Mouse (Mus musculus): Measurements from ENCODE around the gene Clps.
"Not testable (repeated sequence)": the region's sequence is repeated elsewhere in the genome, so short reads cannot be mapped to it uniquely, and the experiment has no call there.

Clps gene

DNA sequence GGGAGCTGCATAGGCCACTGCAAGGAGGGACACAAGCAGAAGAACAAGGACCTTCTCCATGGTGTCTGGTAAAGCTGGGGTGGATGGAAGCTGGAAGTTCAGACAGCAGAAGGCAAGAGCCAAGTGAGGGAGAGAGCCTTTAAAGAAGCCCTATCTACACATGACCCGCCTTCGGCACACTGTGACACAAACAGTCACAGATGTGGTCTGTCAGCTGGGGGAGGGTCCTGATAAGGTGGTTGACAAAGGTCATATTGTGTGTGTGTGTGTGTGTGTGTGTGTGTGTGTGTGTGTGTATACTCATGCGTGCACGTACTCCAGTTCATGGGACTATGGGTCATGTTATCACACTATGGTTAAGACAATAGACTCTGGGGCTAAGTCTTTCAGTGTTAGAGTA lies at the start of gene Clps:
TSS of gene Clps (minus strand) at position 169 of the 400 bp plus-strand sequence.
- DNase-seq (ENCODE audit: low spot score) = no peak

DNA sequence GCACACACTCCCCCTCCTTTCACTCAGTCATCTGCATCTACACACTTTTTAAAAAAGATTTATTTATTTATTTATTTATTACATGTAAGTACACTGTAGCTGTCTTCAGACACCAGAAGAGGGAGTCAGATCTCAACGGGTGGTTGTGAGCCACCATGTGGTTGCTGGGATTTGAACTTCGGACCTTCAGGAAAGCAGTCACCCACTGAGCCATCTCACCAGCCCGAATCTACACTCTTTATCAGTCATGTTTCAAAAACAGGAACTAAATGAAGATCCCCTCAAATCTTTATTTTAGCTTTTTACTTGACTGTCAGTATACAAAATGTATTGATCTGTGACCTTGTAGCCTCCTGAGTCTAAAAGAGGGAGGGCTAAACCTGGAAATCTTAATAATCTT lies 49.0 kb upstream of the Clps start:
- DNase-seq (ENCODE audit: low spot score) = no peak

DNA sequence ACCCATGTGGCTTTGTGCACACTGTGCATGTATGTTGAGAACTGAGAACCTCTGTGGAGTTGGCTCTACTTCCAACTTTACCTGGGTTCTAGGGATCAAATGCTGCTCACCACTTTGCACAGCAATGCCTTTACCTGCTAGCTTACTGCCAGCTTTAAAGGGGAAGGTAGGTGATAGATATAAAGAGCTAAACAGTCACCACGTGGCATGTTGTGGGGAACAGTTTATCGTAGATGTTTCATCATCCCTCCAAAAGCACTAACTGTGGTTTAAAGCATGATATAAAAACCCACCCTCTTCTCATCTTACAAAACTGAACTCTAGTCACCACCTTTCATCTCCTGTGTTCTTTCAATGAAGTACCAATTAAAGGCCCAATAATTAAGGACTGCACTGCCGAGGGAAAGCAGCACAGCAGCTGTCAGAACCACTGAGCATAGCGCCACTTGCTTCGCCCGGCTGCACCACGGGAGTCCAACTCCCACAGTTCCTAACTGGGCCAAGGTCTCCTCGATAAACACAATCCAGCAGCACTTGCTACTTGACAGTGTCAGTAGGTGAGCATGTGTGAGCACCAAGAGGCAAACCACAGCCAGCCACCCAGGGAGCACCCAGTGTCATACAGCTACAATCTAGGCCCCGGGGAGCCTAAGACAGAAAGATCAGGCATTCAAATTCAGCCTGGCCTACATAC lies 41.1 kb upstream of the Clps start:
- DNase-seq (ENCODE audit: low spot score) = no peak

DNA sequence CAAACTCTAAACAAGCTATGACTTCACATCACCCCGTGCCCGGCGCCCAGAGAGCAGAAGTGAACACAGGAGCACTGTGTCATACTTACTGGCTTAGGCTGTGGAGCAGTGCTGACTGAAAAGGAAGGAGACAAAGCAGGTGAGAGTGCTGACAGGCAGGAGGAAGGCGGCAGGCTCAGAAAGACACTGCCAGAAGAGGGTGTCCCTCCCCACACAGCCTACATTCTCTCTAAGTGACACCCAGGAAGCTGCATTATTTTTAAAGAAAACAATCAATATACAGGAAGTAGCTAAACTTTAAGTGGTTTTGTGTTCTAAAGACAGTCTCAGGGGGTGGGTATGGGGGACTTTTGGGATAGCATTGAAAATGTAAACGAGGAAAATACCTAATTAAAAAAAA lies 40.2 kb upstream of the Clps start:
- DNase-seq (ENCODE audit: low spot score) = no peak

DNA sequence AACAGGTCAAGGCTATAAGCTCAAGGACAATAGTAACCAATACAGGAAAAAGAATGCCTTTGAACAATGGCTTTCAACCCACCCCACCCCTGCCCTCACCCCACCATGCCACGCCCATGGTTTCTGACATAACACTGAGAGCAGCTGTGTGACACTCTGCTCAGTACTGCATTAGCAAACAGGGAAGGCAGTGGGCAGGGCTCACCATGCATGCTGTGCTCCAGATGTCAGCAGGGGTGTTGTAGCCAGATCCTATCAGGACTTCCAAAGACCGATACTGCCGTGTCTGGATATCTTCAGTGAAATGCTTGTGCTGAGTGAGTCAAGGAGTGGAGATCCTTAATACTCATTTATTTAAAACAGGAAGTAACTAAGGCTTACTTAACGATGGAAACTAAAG lies 33.4 kb upstream of the Clps start:
- no peak for DNase-seq (ENCODE audit: low spot score)

DNA sequence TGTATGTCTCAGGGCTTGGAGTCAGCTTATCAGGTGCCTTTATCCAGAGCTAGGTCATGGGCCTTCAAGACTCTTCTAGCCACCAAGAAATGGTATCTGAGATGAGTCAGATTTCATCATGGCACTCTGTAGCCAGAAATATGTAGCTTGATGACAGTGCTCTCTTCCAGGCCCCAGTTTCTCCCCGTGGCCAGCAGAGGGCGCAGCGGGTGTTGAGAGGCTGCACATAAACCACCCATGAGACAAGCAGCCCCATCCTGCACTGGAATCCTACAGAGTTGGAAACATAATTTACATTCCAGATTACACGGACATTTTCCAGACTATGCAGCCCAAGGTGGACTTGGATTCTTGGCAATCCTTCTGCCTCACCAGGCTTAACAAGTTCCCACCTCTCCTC lies 32.4 kb upstream of the Clps start:
- peak; percentile 81 for DNase-seq (ENCODE audit: low spot score)

DNA sequence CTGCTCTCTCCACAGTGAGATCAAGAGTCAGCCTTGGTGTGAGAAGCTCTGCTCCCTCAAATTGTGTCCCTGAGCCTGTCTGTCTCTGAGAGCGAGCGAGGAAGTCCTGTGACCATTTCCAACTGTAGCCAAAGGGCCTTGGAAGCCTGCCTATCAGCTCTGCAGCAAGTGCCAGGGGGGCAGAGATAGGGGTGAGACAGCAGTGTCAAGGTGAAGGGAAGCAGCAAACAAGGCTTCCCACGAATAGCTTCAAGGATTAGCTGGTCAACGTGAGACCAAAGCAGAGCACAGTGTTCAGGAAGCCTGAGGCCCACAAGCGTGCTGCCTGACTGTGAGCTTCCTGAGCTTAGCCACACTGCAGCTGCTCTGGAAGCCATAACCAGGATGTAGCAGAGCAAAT lies 30.9 kb upstream of the Clps start:
- no peak for DNase-seq (ENCODE audit: low spot score)

DNA sequence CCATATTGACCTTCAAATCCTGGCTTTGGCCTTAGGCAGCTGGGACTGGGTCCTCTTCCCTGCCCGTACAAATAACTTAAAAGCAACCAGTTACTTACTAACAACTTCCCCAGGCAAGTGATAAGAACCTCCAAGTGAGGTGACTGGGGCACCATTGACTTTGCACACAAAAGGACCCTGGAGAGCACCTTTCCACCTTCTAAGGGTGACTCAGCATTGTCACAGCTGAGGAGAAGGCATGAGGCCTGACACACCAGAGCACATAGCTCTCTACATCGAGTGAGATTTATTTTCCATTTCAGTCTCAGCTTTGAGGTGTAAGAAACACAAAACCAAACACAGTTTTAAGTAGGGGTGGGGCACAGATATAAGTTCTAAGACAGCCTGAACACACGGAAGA lies 30.0 kb upstream of the Clps start:
- DNase-seq (ENCODE audit: low spot score) = no peak

DNA sequence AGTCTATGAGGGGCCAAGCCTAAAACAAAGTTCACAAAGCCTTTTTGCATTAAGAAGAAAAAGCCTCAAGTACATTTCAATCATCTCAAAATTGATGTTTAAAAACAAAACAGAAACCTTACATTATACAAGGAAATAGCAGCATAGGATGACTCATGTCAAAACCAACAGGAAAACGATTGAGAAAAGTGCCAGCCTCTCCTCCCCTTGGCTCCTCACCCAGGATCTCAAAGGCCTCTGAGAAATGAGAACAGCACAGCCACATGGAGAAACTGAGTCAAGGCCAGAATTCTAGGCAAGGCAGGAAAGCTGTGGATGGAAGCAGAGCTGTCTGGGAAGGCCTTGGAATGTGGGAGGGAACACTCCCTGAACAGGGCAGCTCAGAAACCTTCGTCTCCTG lies 28.0 kb upstream of the Clps start:
- no peak for DNase-seq (ENCODE audit: low spot score)

DNA sequence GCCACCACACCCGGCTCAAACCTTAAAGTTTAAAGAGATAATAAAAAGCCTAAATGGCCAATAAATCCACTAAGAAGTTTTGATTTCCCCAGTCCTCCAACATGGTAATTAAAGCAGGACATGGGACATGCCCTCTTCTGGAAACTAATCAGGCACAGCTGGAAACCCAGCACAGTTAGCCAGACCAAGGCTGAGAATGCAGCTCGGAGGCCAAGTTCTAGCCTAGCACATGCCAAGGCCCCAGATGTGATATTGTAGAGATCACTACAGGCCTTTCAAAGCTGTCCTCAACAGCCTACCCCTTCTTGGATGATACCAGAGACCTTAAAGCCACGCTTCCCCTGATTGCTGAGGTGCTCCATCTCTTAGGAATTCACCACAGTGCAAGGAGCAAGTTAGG lies 25.9 kb upstream of the Clps start:
- no peak for DNase-seq (ENCODE audit: low spot score)

DNA sequence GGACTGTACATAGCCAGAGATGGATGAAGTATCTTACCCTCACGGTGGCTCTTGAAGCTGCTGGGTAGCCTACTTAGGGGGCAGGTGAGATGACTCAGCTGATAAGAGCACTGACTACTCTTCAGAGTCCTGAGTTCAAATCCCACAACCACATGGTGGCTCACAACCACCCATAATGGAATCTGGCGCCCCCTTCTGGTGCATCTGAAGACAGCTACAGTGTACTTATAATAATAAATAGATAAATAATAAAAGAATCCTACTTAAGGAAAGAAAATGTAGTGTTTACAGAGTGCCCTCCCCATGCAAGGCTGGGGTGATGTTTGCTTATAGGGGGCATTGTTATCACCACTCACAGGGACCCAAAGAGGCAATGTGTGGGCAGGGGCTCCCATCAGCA lies 20.5 kb upstream of the Clps start:
- DNase-seq (ENCODE audit: low spot score) = peak; percentile 22

DNA sequence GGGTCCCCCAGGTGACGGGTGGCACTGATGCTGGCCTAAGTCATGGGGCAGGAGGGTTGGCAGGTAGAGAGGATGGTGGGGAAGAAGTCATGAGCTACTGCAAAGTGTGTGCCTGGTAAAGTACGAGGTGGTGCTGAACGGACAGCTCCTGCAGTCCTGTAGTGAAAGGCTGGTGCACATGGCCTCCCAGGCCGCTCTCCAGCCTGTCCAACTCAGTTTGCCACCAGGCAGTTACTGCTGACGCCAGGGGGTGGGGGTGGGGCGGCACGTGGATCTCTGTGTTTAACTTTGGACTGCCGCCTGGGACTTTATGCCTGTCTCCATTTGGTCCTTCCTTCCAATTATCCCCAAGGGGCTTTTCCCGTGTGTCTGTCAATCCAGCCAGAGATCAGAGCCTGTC lies 19.8 kb upstream of the Clps start:
- peak; percentile 82 for DNase-seq (ENCODE audit: low spot score)

DNA sequence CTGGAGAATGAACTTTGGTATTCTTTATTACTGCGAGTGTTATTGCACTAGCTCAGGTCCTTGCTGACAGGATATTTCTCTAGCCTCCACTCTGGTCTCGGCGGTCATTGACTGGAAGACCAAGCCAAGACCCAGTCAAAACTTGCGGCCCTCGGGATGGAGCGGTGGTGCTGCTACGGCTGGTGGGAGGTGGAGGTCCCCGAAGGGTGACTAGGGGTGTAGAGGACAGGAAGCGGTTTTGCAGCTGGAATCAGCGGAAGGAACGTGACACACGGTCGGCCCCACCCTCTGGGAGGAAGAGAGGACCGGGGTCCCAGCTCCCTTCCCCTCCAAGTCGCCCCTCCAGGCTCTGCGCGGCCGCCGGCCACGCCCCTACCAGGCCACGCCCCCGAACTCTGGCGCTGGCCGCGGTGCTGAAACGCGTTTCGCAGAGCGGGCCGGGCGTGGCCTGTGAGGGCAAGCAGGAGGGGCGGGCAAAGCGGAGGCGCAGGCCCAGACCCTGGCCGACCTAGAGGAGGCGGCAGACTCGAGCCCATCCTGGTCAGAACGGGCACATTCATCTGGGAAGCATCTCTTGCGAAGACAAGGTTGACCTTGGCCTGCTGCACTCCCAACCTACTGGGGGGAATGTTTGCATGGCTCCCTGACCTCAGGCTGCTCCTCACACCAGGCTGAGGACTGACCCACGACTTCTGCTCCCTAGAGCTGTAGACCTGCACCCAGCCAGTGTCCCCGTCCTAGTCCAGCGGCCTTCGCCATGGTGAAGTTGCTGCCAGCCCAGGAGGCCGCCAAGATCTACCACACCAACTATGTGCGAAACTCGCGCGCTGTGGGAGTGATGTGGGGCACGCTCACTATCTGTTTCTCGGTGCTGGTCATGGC lies 14.9 kb upstream of the Clps start, which contains the start of gene Lhfpl5:
TSS of gene Lhfpl5 (plus strand) at position 398 of the 882 bp plus-strand sequence.
- DNase-seq (ENCODE audit: low spot score) = peak; percentile 85

DNA sequence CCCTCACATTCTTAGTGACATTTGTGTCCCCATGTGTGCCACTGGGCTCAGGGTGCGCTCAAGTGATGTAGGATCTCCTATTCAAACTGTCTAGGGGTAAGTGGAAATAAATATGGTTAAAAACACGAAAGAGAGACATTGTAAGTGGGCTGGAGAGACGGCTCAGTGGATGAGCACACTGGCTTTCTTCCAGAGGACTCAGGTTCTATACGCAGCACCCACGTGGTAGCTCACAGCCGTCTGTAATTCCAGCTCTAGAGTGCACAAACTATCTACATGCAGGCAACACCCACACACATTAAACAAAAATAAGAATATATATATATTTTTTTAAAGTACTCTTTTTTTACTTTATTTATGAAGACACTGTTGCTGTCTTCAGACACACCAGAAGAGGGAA lies 12.4 kb upstream of the Clps start:
- DNase-seq (ENCODE audit: low spot score) = no peak

DNA sequence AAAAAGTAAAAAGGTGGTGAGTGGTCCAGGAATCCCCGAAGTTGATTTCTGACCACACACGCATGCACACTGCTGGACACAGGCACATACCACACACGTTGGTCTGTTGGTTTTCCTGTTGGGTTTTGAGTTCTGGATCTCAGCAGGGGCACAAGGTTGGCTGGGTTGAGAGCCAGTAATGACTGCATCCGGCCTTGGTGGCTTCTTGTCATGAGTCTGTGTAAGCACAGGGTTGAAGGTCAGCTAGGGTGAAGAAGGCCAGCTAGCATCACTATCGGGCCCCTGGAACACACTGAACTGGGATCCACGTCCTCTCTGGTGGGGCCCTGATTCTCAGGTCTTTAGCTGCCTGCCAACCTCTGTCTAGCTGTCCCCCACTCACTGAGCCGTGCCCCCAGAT lies 12.0 kb upstream of the Clps start:
- DNase-seq (ENCODE audit: low spot score) = no peak

DNA sequence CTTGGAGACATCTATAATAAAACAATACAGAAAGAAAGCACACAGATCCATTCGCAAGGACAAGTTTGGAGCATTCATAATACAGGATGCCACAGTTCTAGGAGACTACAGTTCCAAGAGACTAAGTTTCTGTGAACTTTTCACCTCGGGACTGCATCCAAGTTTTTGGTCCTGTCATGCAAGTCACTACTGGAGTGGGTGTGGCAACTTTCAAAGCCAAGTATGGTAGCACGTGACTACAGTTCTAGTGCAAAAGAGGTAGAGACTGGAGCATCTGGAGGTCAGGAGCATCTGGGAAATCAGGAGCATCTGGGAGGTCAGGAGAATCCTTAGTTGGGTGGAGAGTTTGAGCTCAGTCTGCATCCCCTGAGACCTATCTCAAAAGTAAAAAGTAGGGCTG lies 11.3 kb upstream of the Clps start:
- no peak for DNase-seq (ENCODE audit: low spot score)

DNA sequence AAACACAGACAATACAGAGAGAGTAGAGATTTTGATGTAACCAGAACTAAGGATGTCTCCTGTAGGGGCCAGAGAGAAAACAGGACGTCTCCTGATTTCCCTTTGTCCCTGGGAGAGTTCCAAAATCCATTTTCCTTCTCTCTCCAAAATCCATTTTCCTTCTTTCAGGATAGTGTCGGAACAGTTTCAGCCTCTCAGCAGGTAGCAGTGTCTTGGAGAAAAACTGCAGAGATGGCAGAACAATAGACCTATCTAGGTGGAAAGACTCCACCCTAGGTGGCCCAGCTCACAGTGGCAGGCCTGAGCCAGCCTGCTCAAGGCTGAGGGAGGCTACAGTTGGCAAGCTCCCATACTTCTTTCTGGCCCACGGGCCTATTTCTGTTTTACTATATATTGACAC lies 7.0 kb upstream of the Clps start:
- no peak for DNase-seq (ENCODE audit: low spot score)

DNA sequence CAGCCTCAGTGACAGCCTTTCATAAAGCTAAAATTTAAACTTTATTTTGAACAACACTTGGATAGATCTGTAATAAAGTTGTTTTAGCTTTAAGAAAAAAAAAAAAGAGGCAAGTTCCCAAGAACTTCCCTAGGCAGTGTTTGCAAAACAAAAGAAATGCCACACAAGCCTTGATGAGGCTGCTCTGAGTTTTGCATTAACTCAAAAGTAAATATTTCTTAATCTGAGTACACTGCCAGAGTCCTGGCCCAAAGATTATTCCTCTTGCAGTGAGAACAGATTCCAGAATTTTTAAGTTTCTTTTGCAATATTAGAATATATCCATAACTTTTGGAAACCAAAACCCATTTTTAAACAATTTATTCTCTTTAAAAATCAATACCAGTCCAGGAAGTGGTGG lies 4.6 kb upstream of the Clps start:
- no peak for DNase-seq (ENCODE audit: low spot score)

DNA sequence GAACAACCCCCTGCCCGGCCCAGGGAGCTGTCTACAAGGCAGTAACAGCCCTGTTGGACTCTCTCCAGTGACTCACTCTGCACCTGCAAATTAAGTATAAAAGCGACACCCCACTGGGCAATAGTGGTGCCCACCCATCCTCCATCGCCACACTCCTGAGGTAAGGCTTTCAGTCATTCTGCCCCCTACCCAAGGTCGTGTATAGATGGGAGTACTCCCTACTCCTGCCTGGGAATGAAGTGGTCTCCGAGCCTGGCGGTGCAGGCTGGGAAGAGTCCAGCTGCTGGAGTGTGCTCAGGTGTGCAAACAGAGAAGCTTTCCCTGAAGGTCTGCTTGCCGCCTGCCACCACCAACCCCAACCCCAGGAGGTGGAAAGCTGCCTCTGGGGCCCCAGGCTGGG lies 1.0 kb upstream of the Clps start:
- no peak for DNase-seq (ENCODE audit: low spot score)

DNA sequence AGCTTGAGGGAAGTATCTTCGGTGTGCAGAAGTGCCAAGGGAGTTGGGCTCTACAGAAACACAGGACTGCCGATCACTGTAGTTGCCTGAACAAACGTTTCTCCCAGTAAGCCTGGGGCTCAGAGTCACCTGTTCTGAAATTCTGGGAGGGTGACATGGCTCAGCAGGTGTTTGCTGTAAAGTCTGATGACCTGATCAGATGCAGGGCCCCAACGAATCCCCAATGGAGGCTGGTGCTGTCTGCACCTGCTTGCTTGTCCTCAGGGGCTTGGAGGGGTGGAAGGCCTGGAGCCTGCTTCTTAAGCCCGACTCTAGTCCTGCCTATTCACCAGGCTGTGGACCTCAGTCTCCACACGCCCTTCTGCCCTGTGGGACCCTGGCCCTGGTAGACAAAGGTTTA lies 2.8 kb downstream of the Clps start:
- no peak for DNase-seq (ENCODE audit: low spot score)

DNA sequence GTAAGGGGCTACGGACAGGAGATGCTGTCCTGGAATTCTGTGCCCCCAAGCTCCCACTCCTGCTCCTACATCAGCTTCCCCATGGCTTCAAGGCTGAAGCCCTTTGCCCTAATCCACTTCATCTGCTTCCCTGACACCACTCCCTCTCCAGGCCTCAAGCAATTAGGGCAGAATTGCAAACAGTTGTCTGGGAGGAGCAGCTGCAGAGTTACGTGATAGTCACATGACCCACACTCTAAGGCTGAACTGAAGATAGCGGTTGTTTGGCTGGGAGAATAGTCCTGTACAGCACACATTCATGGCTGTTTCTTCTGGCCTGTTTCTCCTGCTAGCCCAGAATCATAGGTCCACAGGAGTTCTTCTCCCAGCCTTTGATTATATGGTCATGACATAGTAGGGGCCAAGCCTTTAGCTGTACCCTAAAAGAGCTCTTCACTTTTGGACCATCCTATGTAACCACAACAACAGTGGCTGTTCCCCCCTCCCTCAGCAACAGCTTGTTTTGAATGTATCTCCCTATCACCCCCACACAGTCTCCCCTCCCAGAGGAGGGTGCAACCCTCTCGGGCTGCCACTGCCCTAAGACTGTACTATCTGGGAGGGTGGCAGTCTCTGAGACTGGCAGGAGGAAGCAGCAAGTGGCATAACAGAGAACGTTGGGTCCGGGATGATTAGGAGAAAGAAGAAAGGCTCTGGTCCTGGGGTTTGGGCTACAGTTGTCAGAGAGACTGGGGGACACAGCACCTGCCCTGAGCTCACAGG lies 3.8 kb downstream of the Clps start:
- DNase-seq (ENCODE audit: low spot score) = peak; percentile 52

DNA sequence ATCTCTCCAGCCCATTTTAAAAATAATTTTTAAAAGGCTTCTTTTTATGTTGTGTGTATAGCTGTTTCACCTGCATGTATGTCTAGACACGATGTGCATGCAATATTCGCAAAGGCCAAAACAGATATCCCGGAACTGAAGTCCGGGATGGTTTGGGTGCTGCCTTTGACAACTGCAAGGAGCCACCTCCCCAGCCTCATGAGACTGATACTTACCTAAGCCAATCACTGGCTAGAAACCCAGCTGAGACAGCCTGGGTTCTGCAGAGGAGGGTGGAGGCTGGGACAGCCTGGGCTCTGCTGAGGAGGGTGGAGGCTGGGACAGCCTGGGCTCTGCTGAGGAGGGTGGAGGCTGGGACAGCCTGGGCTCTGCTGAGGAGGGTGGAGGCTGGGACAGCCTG lies 6.5 kb downstream of the Clps start:
- not testable (repeated sequence) for DNase-seq (ENCODE audit: low spot score)

All from retina, embryonic 14.5 days (tissue).